Mouse (Mus musculus) stomach, postnatal 0 days (tissue): ENCODE results near the gene Atp2b1. TPM values are rescaled to one million over a fixed set of nuclear protein-coding genes. Genes with fewer than 3 reads are reported as not detected.

Experiments
- ATAC-seq: fragments of 200-750 bp; cut with Nextera tagmentation; 2 replicates; pipeline ENCODE4 v1.8.0; 2017; ENCODE audit not compliant: low FRiP score, low TSS enrichment
- DNase-seq: peaks from one replicate; pipeline ENCODE4 v3.0.0-alpha.2; 2016; ENCODE audit warnings: low spot score
- H3K27ac ChIP-seq: fragments of 300-500 bp; sonication (generic); replicated peaks from 2 replicates; pipeline ENCODE4 v1.5.1; 2014; ENCODE audit warnings: mild to moderate bottlenecking, control low read depth
- H3K27me3 ChIP-seq: fragments of 300-500 bp; sonication (generic); 2 replicates; pipeline ENCODE4 v1.6.1; 2014; ENCODE audit warnings: low read length; ENCODE audit not compliant: control insufficient read depth, insufficient read depth
- H3K36me3 ChIP-seq: fragments of 300-500 bp; sonication (generic); 2 replicates; pipeline ENCODE4 v1.6.1; 2014; ENCODE audit warnings: low read length, mixed read lengths; ENCODE audit not compliant: control insufficient read depth, insufficient read depth
- H3K4me1 ChIP-seq: fragments of 300-500 bp; sonication (generic); replicated peaks from 2 replicates; pipeline ENCODE4 v1.6.1; 2014; ENCODE audit warnings: antibody characterized with exemption; ENCODE audit not compliant: control insufficient read depth, insufficient read depth
- H3K4me2 ChIP-seq: fragments of 300-500 bp; sonication (generic); replicated peaks from 2 replicates; pipeline ENCODE4 v1.6.1; 2014; ENCODE audit warnings: low read depth, mild to moderate bottlenecking, control low read depth, moderate library complexity
- H3K4me3 ChIP-seq: fragments of 300-500 bp; sonication (generic); 2 replicates; pipeline ENCODE4 v1.5.1; 2014; ENCODE audit warnings: low read depth, low read length, control low read depth
- H3K9ac ChIP-seq: fragments of 300-500 bp; sonication (generic); 2 replicates; pipeline ENCODE4 v1.6.1; 2014; ENCODE audit warnings: mild to moderate bottlenecking, low read length, control low read depth, mixed read lengths
- H3K9me3 ChIP-seq: fragments of 300-500 bp; sonication (generic); 2 replicates; pipeline ENCODE4 v1.6.1; 2016; ENCODE audit warnings: low read length; ENCODE audit not compliant: control insufficient read depth
- CTCF ChIP-seq: IDR thresholded peaks from 2 replicates; pipeline ENCODE4 v1.5.1; 2016; ENCODE audit warnings: antibody characterized with exemption, low read depth, mild to moderate bottlenecking, moderate library complexity
- EP300 ChIP-seq: optimal IDR thresholded peaks from 2 replicates; pipeline ENCODE3; 2016; ENCODE audit warnings: antibody characterized with exemption
- WGBS: fragments of 180-500 bp; shearing (Covaris S2); extraction: QIAGEN DNeasy Blood & Tissue Kit; methylation state at CpG from one replicate; pipeline ENCODE4 v1.1.7; 2014; 5-methylcytosine and 5-hydroxymethylcytosine counted together
- polyA plus RNA-seq: library from polyadenylated mRNA; unstranded; fragments of >200 nt; fragmentation: Nextera tagmentation; extraction: Ambion mirVana; gene quantifications from 2 replicates; pipeline ENCODE4 v1.2.1, GENCODE M21; 2015

Atp2b1 gene
- polyA plus RNA-seq, 1 experiment from 2014 or later, result 99.6 TPM

DNA sequence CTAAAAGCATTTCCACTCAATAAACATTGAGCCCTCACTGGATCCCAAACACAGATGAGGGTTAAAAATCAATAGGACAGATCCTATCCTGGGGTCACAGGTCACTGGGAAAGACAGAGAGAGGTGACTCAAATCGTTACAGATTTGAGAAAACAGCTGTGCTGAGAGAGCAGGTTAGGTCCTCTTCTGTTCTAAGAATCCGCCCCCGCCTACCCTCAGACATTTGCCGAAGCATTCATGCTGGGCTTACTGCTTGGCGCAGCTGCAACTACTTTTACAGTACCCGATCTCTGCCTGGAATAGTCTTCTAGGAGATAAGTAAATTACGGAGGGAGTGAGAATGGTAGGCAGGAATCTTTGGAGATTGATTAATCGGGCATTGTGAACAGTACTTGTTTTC lies 47.9 kb downstream of the Atp2b1 start:
- Histone ChIP-seq H3K4me2 (no peak overlapping the region), H3K9me3 (no peaks in the 10 kb centered on the region), H3K9ac (no peak overlapping the region), H3K27me3 (no peaks in the 10 kb centered on the region), H3K36me3 (no peaks in the 10 kb centered on the region), H3K4me3 (no peak overlapping the region), H3K4me1 (no peaks in the 10 kb centered on the region), H3K27ac (no peak overlapping the region)
- no peak for DNase-seq
- no peak for ATAC-seq
- 71% methylated on average over 8 of the region's 8 CpGs for WGBS
- no peak for TF ChIP-seq EP300

DNA sequence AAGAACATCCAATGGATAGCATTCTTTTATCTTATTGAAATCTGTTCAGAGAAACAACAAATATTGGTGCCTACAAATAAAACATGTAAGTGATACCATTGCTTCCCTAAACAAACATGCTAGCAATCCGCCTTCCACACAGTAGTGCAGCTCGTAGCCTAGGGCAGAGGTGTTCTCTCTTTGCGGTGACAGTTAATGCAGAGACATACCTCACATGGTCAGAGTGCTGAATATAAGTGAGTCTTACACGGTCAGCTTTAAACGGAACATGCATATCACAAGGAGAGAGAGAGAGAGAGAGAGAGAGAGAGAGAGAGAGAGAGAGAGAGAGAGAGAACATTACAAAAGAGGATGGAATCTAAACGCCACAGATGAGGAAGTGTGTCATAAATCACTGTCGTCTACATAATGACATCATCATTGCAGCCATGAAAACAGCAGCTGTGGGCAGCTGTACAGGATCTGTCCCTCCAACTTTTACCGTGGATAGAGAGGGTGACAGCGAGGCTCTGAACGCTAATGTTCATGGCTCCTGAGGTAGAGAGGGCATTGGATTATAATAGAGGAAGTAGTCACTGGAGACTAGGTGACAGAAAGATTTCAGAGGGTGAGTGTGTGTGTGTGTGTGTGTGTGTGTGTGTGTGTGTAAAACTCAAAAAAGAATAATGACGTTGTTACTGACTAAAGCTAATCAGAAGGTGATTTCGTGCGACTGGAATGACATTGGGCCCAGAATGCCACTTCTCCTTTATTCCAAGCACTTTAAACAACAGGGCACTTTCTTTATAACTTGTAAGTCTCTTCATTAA lies 52.4 kb downstream of the Atp2b1 start:
- ATAC-seq (peak; percentile 66; the same call in 1 of the 2 replicates), DNase-seq (no peak)
- H3K4me3 ChIP-seq, result no peak overlapping the region
- H3K9ac ChIP-seq, result no peak overlapping the region
- H3K27me3 ChIP-seq, result no peaks in the 10 kb centered on the region
- H3K4me1 ChIP-seq, result no peaks in the 10 kb centered on the region
- peaks cover 5% of the 10 kb centered on the region; the same call in 1 of the 2 replicates for H3K36me3 ChIP-seq
- H3K9me3 ChIP-seq, result no peaks in the 10 kb centered on the region
- no peak overlapping the region for H3K4me2 ChIP-seq
- 43% methylated on average over 13 of the region's 13 CpGs for WGBS
- TF ChIP-seq CTCF, result no peak
- no peak for TF ChIP-seq EP300
- H3K27ac ChIP-seq, result no peak overlapping the region

DNA sequence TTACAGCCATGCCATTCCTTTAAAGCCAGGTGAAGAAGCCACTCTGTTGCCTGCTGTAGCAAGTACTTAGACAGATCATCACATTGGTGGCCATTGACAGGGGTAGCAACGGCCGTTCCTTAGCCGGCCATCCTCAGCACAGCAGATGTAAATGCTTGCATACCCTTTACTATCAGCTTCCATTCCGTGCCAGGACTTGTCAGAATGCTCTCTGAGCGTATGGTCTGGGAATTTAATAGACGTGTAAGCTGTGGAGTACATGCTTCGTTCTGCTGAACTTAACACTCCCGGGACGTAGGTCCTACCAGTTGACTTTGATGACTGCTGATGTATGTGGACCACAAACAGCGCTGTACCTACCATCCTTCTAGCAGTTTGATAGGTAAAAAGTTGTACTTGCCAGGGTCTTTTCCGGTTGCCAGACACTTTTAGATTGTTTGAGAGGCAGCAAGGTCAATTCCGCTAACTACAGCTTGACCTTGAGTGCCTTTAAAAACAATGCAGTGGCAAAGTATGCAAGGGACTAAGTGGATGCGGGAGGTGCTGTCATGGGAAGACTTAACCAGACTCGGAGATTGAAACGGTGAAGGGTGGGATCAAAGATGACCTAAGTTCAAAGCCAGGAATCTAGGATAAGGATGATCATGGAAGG lies 53.2 kb downstream of the Atp2b1 start:
- no peaks in the 10 kb centered on the region for H3K4me1 ChIP-seq
- 83% methylated on average over 15 of the region's 15 CpGs for WGBS
- no peak for TF ChIP-seq EP300
- no peak for TF ChIP-seq CTCF
- no peaks in the 10 kb centered on the region for H3K9me3 ChIP-seq
- no peak for ATAC-seq
- H3K27ac ChIP-seq, result no peak overlapping the region
- no peak for DNase-seq
- H3K36me3 ChIP-seq, result peaks cover 5% of the 10 kb centered on the region; the same call in 1 of the 2 replicates
- H3K4me2 ChIP-seq, result no peak overlapping the region
- no peak overlapping the region for H3K9ac ChIP-seq
- H3K4me3 ChIP-seq, result no peak overlapping the region
- H3K27me3 ChIP-seq, result no peaks in the 10 kb centered on the region

DNA sequence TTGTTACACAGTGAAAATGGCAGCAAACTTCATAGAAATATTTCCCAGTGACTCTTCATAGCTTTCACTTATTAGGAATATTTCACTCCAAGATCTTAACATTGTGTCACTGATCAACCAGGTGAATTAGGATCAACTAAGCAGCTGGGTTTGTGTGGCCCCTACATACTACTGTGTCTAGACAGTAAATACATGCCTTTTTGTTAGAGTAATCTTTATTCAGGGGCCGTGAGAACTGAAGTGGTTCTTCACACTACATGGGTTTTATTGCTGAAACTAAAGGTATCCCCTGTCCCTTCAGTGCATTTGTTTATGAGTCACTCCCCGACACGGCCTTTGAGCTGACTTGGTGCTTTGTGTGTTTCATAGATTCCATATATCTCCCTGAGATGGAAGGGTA lies 56.7 kb downstream of the Atp2b1 start:
- H3K27ac ChIP-seq, result no peak overlapping the region
- TF ChIP-seq EP300, result no peak
- TF ChIP-seq CTCF, result no peak
- H3K9ac ChIP-seq, result no peak overlapping the region

DNA sequence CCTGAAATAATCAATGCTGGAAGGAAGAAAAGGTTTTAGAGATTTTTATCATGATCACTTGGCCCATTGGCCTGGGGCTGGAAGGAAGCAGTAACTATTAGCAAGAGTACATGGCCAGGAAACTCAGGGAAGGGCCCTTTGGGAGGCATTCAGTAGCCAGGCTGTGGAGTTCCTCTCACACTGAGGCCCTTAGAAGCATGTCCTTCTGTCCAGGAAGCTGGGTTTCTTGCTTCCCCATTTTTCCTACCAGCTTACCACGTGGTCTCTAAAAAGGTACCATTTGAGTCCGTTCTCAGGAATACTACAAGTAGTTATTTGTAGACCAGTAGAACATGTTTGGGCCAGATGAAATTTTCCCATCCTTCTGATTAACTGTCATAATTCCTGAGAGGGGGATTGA lies 58.2 kb downstream of the Atp2b1 start:
- peaks cover 5% of the 10 kb centered on the region; the same call in 1 of the 2 replicates for H3K36me3 ChIP-seq
- H3K4me2 ChIP-seq, result no peak overlapping the region
- H3K4me3 ChIP-seq, result no peak overlapping the region
- 73% methylated on average over 2 of the region's 2 CpGs for WGBS
- H3K27ac ChIP-seq, result no peak overlapping the region
- no peaks in the 10 kb centered on the region for H3K4me1 ChIP-seq
- no peaks in the 10 kb centered on the region for H3K9me3 ChIP-seq
- ATAC-seq (no peak), DNase-seq (no peak)
- H3K9ac ChIP-seq, result no peak overlapping the region
- no peak for TF ChIP-seq EP300
- TF ChIP-seq CTCF, result no peak
- H3K27me3 ChIP-seq, result no peaks in the 10 kb centered on the region

More for the DNA sequence above, 56.7 kb downstream of the Atp2b1 start:
- ATAC-seq (no peak), DNase-seq (no peak)
- H3K9me3 ChIP-seq, result no peaks in the 10 kb centered on the region
- H3K36me3 ChIP-seq, result peaks cover 5% of the 10 kb centered on the region; the same call in 1 of the 2 replicates
- H3K27me3 ChIP-seq, result no peaks in the 10 kb centered on the region
- H3K4me2 ChIP-seq, result no peak overlapping the region
- 89% methylated on average over 3 of the region's 3 CpGs for WGBS
- no peak overlapping the region for H3K4me3 ChIP-seq
- no peaks in the 10 kb centered on the region for H3K4me1 ChIP-seq
